Mouse (Mus musculus): ENCODE measurements around the gene Tmsb10. TPM values are rescaled to one million over a fixed set of nuclear protein-coding genes. Genes with fewer than 3 reads are reported as not detected.

Tmsb10 gene
- polyA plus RNA-seq, 1 experiment from 2014 or later = 5,692 TPM

Other genes with a start within 250 kb of the Tmsb10 start
- 4.1 and 7.8 TPM in 2 replicates for gene Tcf7l1, start 169.5 kb downstream of the Tmsb10 start, polyA plus RNA-seq (2014; fragmentation: Nextera tagmentation; extraction: Ambion mirVana)
- 34.8 and 40.9 TPM in 2 replicates for gene Kcmf1, start 58.8 kb downstream of the Tmsb10 start, polyA plus RNA-seq (2014; fragmentation: Nextera tagmentation; extraction: Ambion mirVana)

All from midbrain, embryonic 14.5 days (tissue).